Mouse (Mus musculus) bone marrow macrophage, adult 2 months (primary cell): Measurements from ENCODE around the gene Ppm1e.

Experiments used
- CTCF ChIP-seq: IDR thresholded peaks from 2 replicates; pipeline ENCODE4 v1.5.1; 2012; ENCODE audit warnings: low read depth, mild to moderate bottlenecking, low read length, moderate library complexity
- POLR2A ChIP-seq: IDR thresholded peaks from 2 replicates; pipeline ENCODE4 v1.6.1; 2012; ENCODE audit warnings: mild to moderate bottlenecking, low read depth, low read length, borderline replicate concordance

GRCm38 (mm10) chr11:87365120-87365519 lies 6.3 kb upstream of the Ppm1e start:
- TF ChIP-seq CTCF (no peak), POLR2A (no peak)
